Comparison of ENCODE assay signal across 8 mouse cellular contexts in genomic region chr11:116850085-116850484, GRCm38 (mm10). TPM values are rescaled to one million over a fixed set of nuclear protein-coding genes. Genes with fewer than 3 reads are reported as not detected.
A peak's percentile ranks its signal among the peaks of the same experiment; 100 is the strongest.
DNase-seq lines count a peak whose midpoint lies in the region; ATAC-seq lines count a peak whose summit lies in the region.
"Had no signal": no experiment of that assay in that cellular context is flagged by ENCODE, and none has a peak within 500 bp of the region (broad histone marks: within the 10 kb centered on the region; RNA-seq: fewer than 3 reads in every experiment).

No protein-coding gene starts in this region.

- H3K27ac ChIP-seq in forebrain, embryonic 15.5 days (replicated peaks) = no peak overlapping the region
- H3K27ac ChIP-seq in liver, embryonic 13.5 days = peak overlapping the region; percentile 66

- peak overlapping the region; percentile 84 for H3K4me2 ChIP-seq in forebrain, embryonic 15.5 days (replicated peaks)
- H3K4me2 ChIP-seq in liver, embryonic 13.5 days = peak overlapping the region; percentile 90

- no peak overlapping the region for H3K9ac ChIP-seq in forebrain, embryonic 15.5 days (replicated peaks)
- peak overlapping the region; percentile 99 for H3K9ac ChIP-seq in liver, embryonic 13.5 days

- H3K4me1 ChIP-seq in forebrain, embryonic 15.5 days = peaks cover 50% of the 10 kb centered on the region
- H3K4me1 ChIP-seq in liver, embryonic 13.5 days (replicated peaks) = peaks cover 64% of the 10 kb centered on the region

- peak overlapping the region; percentile 90 for H3K4me3 ChIP-seq in forebrain, embryonic 15.5 days
- peak overlapping the region; percentile 98 for H3K4me3 ChIP-seq in liver, embryonic 13.5 days (replicated peaks)

- peaks cover 30% of the 10 kb centered on the region for H3K36me3 ChIP-seq in forebrain, embryonic 15.5 days
- H3K36me3 ChIP-seq in liver, embryonic 13.5 days = peaks cover 65% of the 10 kb centered on the region

- no peak for ATAC-seq in forebrain, embryonic 15.5 days (replicated peaks)
- ATAC-seq in liver, embryonic 13.5 days (ENCODE audit: low read depth) = no peak

- peak; percentile 25 for DNase-seq in thymus, postnatal 14 days
- no peak for DNase-seq in thymus, postnatal 0 days (ENCODE audit: low spot score)
- no peak for DNase-seq in liver, embryonic 13.5 days
- no peak for DNase-seq in adipocyte (ENCODE audit: low spot score)
- DNase-seq in retina, postnatal 1 day = no peak
- no peak for DNase-seq in right cerebral cortex, postnatal 14 days
- DNase-seq: adrenal gland, postnatal 25 days had no signal

- no peaks in the 10 kb centered on the region for H3K9me3 ChIP-seq in forebrain, embryonic 15.5 days
- H3K9me3 ChIP-seq in liver, embryonic 13.5 days (replicated peaks) = no peaks in the 10 kb centered on the region

- 47% methylated on average over 4 of the region's 4 CpGs for WGBS in forebrain, embryonic 15.5 days
- 21% methylated on average over 4 of the region's 4 CpGs for WGBS in liver, embryonic 13.5 days (ENCODE audit: insufficient replicate concordance)

- no peaks in the 10 kb centered on the region for H3K27me3 ChIP-seq in forebrain, embryonic 15.5 days
- H3K27me3 ChIP-seq in liver, embryonic 13.5 days = no peaks in the 10 kb centered on the region

RNA-seq across cellular contexts. Expression of gene Mfsd11, which starts 2.2 kb away (rescaled TPM):
- polyA plus RNA-seq in thymus, postnatal 0 days (2015; fragmentation: Nextera tagmentation; extraction: Ambion mirVana) = 32.6 and 35.3 TPM in 2 replicates
- polyA plus RNA-seq in forebrain, embryonic 15.5 days (2015; fragmentation: Nextera tagmentation; extraction: Ambion mirVana) = 49.8 and 54.9 TPM in 2 replicates
- 10.4 and 11.8 TPM in 2 replicates for polyA plus RNA-seq in liver, embryonic 13.5 days (2015; fragmentation: Nextera tagmentation; extraction: Ambion mirVana)

RNA-seq across cellular contexts. Expression of gene Srsf2, which starts 2.8 kb away (rescaled TPM):
- 853 and 857 TPM in 2 replicates for polyA plus RNA-seq in thymus, postnatal 0 days (2015; fragmentation: Nextera tagmentation; extraction: Ambion mirVana)
- 637 and 680 TPM in 2 replicates for polyA plus RNA-seq in forebrain, embryonic 15.5 days (2015; fragmentation: Nextera tagmentation; extraction: Ambion mirVana)
- polyA plus RNA-seq in liver, embryonic 13.5 days (2015; fragmentation: Nextera tagmentation; extraction: Ambion mirVana) = 543 and 573 TPM in 2 replicates

RNA-seq across cellular contexts. Expression of gene Jmjd6, which starts 6.8 kb away (rescaled TPM):
- polyA plus RNA-seq in thymus, postnatal 0 days (2015; fragmentation: Nextera tagmentation; extraction: Ambion mirVana) = 58.6 and 62.2 TPM in 2 replicates
- polyA plus RNA-seq in forebrain, embryonic 15.5 days (2015; fragmentation: Nextera tagmentation; extraction: Ambion mirVana) = 76.7 and 78.5 TPM in 2 replicates
- polyA plus RNA-seq in liver, embryonic 13.5 days (2015; fragmentation: Nextera tagmentation; extraction: Ambion mirVana) = 38.1 and 40.1 TPM in 2 replicates

RNA-seq across cellular contexts. Expression of gene Mettl23, which starts 7.0 kb away (rescaled TPM):
- polyA plus RNA-seq in thymus, postnatal 0 days (2015; fragmentation: Nextera tagmentation; extraction: Ambion mirVana) = 139 and 143 TPM in 2 replicates
- 81.9 and 87.5 TPM in 2 replicates for polyA plus RNA-seq in forebrain, embryonic 15.5 days (2015; fragmentation: Nextera tagmentation; extraction: Ambion mirVana)
- 44.2 and 47.0 TPM in 2 replicates for polyA plus RNA-seq in liver, embryonic 13.5 days (2015; fragmentation: Nextera tagmentation; extraction: Ambion mirVana)

RNA-seq across cellular contexts. Expression of gene Mxra7, which starts 22.2 kb away (rescaled TPM):
- polyA plus RNA-seq in thymus, postnatal 0 days (2015; fragmentation: Nextera tagmentation; extraction: Ambion mirVana) = 4.8 and 5.0 TPM in 2 replicates
- 7.6 and 10.7 TPM in 2 replicates for polyA plus RNA-seq in forebrain, embryonic 15.5 days (2015; fragmentation: Nextera tagmentation; extraction: Ambion mirVana)
- polyA plus RNA-seq in liver, embryonic 13.5 days (2015; fragmentation: Nextera tagmentation; extraction: Ambion mirVana) = 2.0 and 2.5 TPM in 2 replicates
